Mouse (Mus musculus): ENCODE measurements around the gene D10Jhu81e.

DNA sequence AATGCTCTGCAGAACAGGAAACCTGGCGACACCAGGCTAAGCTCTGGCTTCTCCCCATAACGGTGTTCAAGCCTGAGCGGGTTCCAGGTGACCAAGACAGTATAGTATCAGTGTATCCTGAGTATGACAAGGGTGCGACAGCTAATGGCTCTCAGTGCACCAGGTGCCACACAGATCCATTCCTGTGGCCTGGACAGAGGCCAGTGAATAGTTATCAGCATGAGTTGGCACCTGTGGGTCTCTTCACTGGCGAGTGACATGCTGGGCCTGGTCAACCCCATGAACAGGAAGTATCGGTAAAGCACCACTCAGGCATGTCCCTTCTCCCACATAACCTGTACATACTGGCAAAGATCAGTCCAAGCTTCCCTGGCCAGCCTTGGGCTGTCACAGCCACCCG is 1.5 kb upstream of the D10Jhu81e start:
- TF ChIP-seq EP300 (IDR thresholded peaks at IDR 0.05; ENCODE audit: low read depth in 1 of 2, low read length in 2 of 2) (no peak), CTCF (IDR thresholded peaks at IDR 0.05 in 2 of 3, conservative IDR thresholded peaks at IDR 0.05 in 1 of 3; ENCODE audit: control insufficient read depth in 1 of 3, insufficient read depth in 1 of 3, low read depth in 2 of 3, low read length in 3 of 3, poor library complexity in 1 of 3, severe bottlenecking in 1 of 3) (no peak)
